Mouse (Mus musculus): ENCODE results near the gene Mcm2. TPM values are rescaled to one million over a fixed set of nuclear protein-coding genes. Genes with fewer than 3 reads are reported as not detected.

Gene Mcm2
- total RNA-seq (2014; rRNA removed) (14.8 and 19.3 TPM in 2 replicates), polyA plus RNA-seq (2015; fragmentation: Nextera tagmentation; extraction: Ambion mirVana) (14.1 and 14.9 TPM in 2 replicates)

DNA sequence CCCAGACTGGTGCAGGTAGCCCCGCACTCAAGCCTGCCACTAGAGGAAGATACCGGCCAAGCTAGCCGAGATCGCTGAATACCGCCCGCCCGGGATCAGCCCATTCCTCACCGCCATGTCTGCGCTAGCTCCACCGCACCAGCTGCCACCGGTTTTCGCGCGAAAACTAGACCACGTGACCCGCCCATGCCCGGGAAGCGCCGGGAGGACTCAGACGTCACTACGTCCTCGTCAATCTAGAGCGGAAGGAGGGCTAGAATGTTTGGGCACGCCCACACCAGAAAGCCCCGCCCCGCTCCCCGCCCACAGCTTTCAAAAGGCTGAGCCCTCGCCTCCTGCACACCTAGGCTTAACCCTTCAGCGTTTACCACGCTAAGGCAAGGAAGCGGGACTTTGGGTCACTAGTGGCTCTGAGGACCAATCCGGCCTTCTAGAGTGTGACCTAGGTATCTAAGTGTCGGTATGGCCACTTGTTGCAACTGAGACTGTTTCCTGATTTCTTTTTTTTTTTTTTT is at the start of gene Mcm2:
Gene Mcm2, minus strand, starts transcription at position 247 of the 515 bp plus-strand sequence.
- ATAC-seq, result peak; percentile 85
- peak within 1 kb of the TSS; percentile 79 for H3K27ac ChIP-seq (ENCODE audit: low read depth, low read length)

DNA sequence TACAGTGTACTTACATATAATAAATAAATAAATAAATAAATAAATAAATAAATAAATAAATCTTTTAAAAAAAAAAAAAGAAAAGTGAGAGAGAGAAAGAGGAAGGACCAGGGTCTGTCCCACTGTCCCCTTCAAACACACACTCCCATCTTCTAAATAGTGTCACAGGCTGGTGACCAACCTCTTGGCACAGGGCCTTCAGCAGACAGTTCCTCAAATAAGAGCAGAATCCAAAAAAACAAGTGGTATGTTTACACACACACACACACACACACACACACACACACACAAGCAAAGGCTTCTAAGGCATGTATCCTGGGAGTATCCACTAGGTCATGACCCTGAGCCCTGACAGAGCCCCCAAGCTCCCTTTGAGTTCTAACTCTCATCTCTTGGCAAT is 49.2 kb upstream of the Mcm2 start:
- no peak overlapping the region for H3K4me2 ChIP-seq (ENCODE audit: low read depth)
- H3K27ac ChIP-seq (ENCODE audit: low read depth, low read length), result no peak overlapping the region
- H3K4me1 ChIP-seq (ENCODE audit: insufficient read depth), result peaks cover 7% of the 10 kb centered on the region; the same call in 1 of the 2 replicates
- H3K27me3 ChIP-seq (ENCODE audit: insufficient read depth, low read length), result no peaks in the 10 kb centered on the region
- no peaks in the 10 kb centered on the region for H3K36me3 ChIP-seq (ENCODE audit: insufficient read depth)
- no peaks in the 10 kb centered on the region for H3K9me3 ChIP-seq (ENCODE audit: low read length)
- DNase-seq, result no peak
- no peak overlapping the region for H3K4me3 ChIP-seq (ENCODE audit: low read depth, low read length)
- no peak for TF ChIP-seq CTCF (IDR thresholded peaks at IDR 0.05; ENCODE audit: low read depth)
- H3K9ac ChIP-seq, result no peak overlapping the region
- ATAC-seq, result no peak

More for the DNA sequence above, at the start of gene Mcm2:
- Histone ChIP-seq H3K36me3 (ENCODE audit: insufficient read depth) (no peaks in the 10 kb centered on the region), H3K9ac (peak within 1 kb of the TSS; percentile 67), H3K4me2 (ENCODE audit: low read depth) (peak within 1 kb of the TSS; percentile 93), H3K4me3 (ENCODE audit: low read depth, low read length) (peak within 1 kb of the TSS; percentile 58), H3K9me3 (ENCODE audit: low read length) (no peaks in the 10 kb centered on the region), H3K27me3 (ENCODE audit: insufficient read depth, low read length) (no peaks in the 10 kb centered on the region), H3K4me1 (ENCODE audit: insufficient read depth) (peaks cover 9% of the 10 kb centered on the region; the same call in 1 of the 2 replicates)
- WGBS, result 1% methylated on average over 33 of the region's 33 CpGs
- peak; percentile 29 for TF ChIP-seq CTCF (IDR thresholded peaks at IDR 0.05; ENCODE audit: low read depth)
- peak; percentile 95 for DNase-seq

DNA sequence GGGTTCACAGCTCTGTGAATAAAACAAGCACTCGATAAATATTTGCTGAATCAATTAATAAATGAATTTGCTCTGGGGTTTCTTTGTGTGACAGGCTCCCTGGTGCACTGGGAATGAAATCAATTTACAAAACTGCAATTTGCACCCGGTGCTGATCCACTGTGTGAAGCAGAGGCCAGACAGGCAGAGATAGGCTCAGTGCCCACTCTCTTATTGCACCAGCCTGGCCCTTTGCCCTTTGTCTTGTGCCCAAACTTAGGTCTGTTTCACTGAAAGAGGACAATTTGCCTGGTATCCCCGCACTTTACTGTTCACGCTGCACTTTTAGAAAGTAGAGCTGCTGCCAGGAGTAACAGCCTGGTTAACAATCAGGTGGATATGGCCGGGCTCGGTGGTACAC is 47.9 kb upstream of the Mcm2 start:
- no peak overlapping the region for H3K4me2 ChIP-seq (ENCODE audit: low read depth)
- no peaks in the 10 kb centered on the region for H3K36me3 ChIP-seq (ENCODE audit: insufficient read depth)
- ATAC-seq (no peak), DNase-seq (no peak)
- no peak overlapping the region for H3K27ac ChIP-seq (ENCODE audit: low read depth, low read length)
- H3K4me1 ChIP-seq (ENCODE audit: insufficient read depth), result peaks cover 18% of the 10 kb centered on the region
- no peaks in the 10 kb centered on the region for H3K27me3 ChIP-seq (ENCODE audit: insufficient read depth, low read length)
- no peaks in the 10 kb centered on the region for H3K9me3 ChIP-seq (ENCODE audit: low read length)
- no peak overlapping the region for H3K4me3 ChIP-seq (ENCODE audit: low read depth, low read length)
- TF ChIP-seq CTCF (IDR thresholded peaks at IDR 0.05; ENCODE audit: low read depth), result no peak
- H3K9ac ChIP-seq, result no peak overlapping the region
- 44% methylated on average over 6 of the region's 6 CpGs for WGBS

DNA sequence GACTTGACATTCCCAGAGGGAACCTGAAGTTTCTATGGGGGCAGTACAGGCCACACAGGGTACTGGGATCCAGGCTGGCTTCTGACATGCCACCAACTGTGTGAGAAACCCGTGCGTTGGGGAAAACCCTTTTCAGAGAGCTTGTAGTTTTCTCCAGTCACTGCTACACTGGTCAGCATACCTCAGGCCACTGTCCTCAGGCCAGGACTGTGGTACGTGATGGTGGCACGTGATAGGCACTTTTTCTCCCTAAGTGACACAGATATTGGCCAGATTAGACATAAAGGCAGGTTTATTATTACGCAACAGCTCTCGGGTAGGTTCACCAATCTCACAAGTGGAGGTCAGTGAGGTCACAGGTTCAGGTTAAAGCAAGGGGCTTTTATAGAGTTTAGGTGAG is 45.1 kb upstream of the Mcm2 start:
- peaks cover 37% of the 10 kb centered on the region for H3K4me1 ChIP-seq (ENCODE audit: insufficient read depth)
- H3K4me2 ChIP-seq (ENCODE audit: low read depth), result no peak overlapping the region
- H3K9ac ChIP-seq, result no peak overlapping the region
- no peaks in the 10 kb centered on the region for H3K36me3 ChIP-seq (ENCODE audit: insufficient read depth)
- DNase-seq, result no peak
- ATAC-seq, result no peak
- H3K27ac ChIP-seq (ENCODE audit: low read depth, low read length), result 0 out of 2 replicates have a peak overlapping the region, but pooled peaks have one; percentile 10
- 77% methylated on average over 6 of the region's 6 CpGs for WGBS
- no peaks in the 10 kb centered on the region for H3K27me3 ChIP-seq (ENCODE audit: insufficient read depth, low read length)
- no peaks in the 10 kb centered on the region for H3K9me3 ChIP-seq (ENCODE audit: low read length)
- no peak overlapping the region for H3K4me3 ChIP-seq (ENCODE audit: low read depth, low read length)
- no peak for TF ChIP-seq CTCF (IDR thresholded peaks at IDR 0.05; ENCODE audit: low read depth)

DNA sequence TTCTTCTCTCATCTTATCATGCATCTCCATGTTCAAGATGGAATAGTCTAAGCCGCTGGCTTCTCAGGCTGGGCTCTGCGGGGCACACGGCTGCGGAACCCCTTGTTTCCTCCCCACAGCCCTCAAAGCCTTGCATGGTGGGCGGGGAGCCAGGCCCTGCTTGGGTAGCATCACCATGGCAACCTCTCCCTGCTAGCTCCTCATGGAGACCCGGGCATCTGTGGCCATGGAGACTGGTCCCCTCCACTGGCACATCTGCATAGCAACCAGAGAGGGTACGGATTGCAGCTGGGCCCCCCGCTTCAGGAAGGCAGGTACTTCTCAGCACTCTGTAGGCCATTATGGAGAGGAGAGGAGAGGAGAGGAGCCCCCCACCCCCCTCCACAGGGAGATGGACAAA is 44.0 kb upstream of the Mcm2 start:
- Histone ChIP-seq H3K4me1 (ENCODE audit: insufficient read depth) (peaks cover 47% of the 10 kb centered on the region), H3K9ac (peak overlapping the region; percentile 29; the same call in 1 of the 2 replicates), H3K27ac (ENCODE audit: low read depth, low read length) (peak overlapping the region; percentile 70), H3K4me3 (ENCODE audit: low read depth, low read length) (no peak overlapping the region), H3K4me2 (ENCODE audit: low read depth) (peak overlapping the region; percentile 36), H3K36me3 (ENCODE audit: insufficient read depth) (no peaks in the 10 kb centered on the region), H3K27me3 (ENCODE audit: insufficient read depth, low read length) (no peaks in the 10 kb centered on the region), H3K9me3 (ENCODE audit: low read length) (no peaks in the 10 kb centered on the region)
- ATAC-seq (peak; percentile 88), DNase-seq (peak; percentile 92)
- 4% methylated on average over 8 of the region's 8 CpGs for WGBS
- no peak for TF ChIP-seq CTCF (IDR thresholded peaks at IDR 0.05; ENCODE audit: low read depth)

DNA sequence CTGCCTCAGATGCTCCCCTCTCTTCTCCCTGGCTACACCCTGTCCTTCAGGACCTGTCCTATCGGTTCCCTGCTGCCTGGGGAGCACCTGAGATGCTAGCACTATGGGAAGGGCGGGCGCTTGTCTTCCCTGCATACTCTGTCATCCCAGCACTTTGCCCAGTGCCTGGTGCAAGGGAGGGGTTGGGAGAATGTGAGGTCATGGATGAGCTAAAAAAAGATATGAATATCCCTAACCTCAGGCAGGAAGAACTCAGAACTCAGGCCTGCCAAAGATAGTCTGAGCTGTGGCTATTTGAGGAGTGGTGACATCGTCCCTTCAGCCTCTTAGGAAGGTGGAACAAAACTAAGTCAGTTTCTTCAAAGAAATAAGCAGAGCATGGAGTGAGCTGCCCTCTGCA is 43.0 kb upstream of the Mcm2 start:
- Histone ChIP-seq H3K4me1 (ENCODE audit: insufficient read depth) (peaks cover 55% of the 10 kb centered on the region), H3K4me3 (ENCODE audit: low read depth, low read length) (no peak overlapping the region), H3K9me3 (ENCODE audit: low read length) (no peaks in the 10 kb centered on the region), H3K27ac (ENCODE audit: low read depth, low read length) (no peak overlapping the region; the same call in 1 of the 2 replicates), H3K27me3 (ENCODE audit: insufficient read depth, low read length) (no peaks in the 10 kb centered on the region), H3K9ac (no peak overlapping the region), H3K36me3 (ENCODE audit: insufficient read depth) (no peaks in the 10 kb centered on the region), H3K4me2 (ENCODE audit: low read depth) (no peak overlapping the region)
- WGBS, result 77% methylated on average over 4 of the region's 4 CpGs
- ATAC-seq, result no peak
- no peak for DNase-seq
- no peak for TF ChIP-seq CTCF (IDR thresholded peaks at IDR 0.05; ENCODE audit: low read depth)

DNA sequence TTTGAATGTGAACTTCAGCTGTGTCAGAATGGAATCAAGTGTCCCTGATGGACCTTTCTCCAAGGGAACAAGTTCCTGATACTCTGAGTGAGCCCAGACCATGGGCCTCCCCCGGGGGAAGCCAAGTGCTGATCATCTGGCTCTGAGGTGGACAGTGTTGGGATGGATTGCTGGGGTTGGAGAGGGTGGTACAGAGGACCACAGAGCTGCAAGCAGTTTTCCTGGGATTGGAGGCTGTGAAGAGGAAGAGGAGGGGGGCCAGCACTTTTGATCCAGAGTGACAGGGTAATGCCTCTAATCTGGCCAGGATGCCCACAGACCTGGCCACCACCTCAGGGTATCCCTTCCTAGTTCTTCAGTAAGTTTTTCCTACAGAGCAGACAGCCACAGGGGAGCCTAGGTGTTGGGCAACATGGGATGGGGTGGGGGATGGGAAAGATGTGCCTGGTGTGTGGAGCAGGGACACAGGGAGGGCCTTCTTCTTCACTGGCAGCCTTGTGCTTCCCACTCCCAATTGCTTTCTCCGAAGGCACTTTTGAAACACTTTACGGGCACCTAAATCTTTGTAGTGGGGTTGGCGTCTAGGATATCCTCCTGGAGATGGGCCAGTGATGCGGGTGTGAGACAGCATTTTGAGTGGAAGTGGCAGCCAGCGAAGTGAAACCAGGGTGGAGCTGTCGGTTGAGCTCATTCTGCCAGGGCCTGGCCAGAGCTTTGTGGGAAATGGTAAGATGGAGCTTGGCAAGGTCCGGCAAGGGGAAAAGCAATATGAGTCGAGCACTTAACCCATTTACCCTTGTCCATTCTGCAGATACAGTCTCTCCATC is 41.7 kb upstream of the Mcm2 start:
- H3K27ac ChIP-seq (ENCODE audit: low read depth, low read length), result no peak overlapping the region

More for the DNA sequence above, 41.7 kb upstream of the Mcm2 start:
- no peaks in the 10 kb centered on the region for H3K27me3 ChIP-seq (ENCODE audit: insufficient read depth, low read length)
- peaks cover 55% of the 10 kb centered on the region for H3K4me1 ChIP-seq (ENCODE audit: insufficient read depth)
- no peak for TF ChIP-seq CTCF (IDR thresholded peaks at IDR 0.05; ENCODE audit: low read depth)
- no peaks in the 10 kb centered on the region for H3K36me3 ChIP-seq (ENCODE audit: insufficient read depth)
- H3K9ac ChIP-seq, result no peak overlapping the region
- DNase-seq (no peak), ATAC-seq (no peak)
- no peaks in the 10 kb centered on the region for H3K9me3 ChIP-seq (ENCODE audit: low read length)
- no peak overlapping the region for H3K4me3 ChIP-seq (ENCODE audit: low read depth, low read length)
- WGBS, result 65% methylated on average over 9 of the region's 9 CpGs
- no peak overlapping the region for H3K4me2 ChIP-seq (ENCODE audit: low read depth)
